Mouse (Mus musculus) neural tube, embryonic 14.5 days (tissue): ENCODE results near the gene Ralgapb. TPM values are rescaled to one million over a fixed set of nuclear protein-coding genes. Genes with fewer than 3 reads are reported as not detected.

ENCODE experiments used
- ATAC-seq: fragments of 200-750 bp; cut with Nextera tagmentation; 2 replicates; pipeline ENCODE4 v1.8.0; 2017; ENCODE audit warnings: low read depth, mild to moderate bottlenecking, moderate TSS enrichment, moderate library complexity
- H3K27ac ChIP-seq: fragments of 300-500 bp; sonication (generic); 2 replicates; pipeline ENCODE4 v1.5.1; 2014; ENCODE audit warnings: low read depth, mild to moderate bottlenecking, control low read depth, low read length, moderate library complexity, mixed read lengths
- H3K27me3 ChIP-seq: fragments of 300-500 bp; sonication (generic); 2 replicates; pipeline ENCODE4 v1.6.1; 2014; ENCODE audit warnings: low read length; ENCODE audit not compliant: control insufficient read depth, insufficient read depth
- H3K36me3 ChIP-seq: fragments of 300-500 bp; sonication (generic); 2 replicates; pipeline ENCODE4 v1.6.1; 2014; ENCODE audit warnings: low read length, mixed read lengths; ENCODE audit not compliant: control insufficient read depth, insufficient read depth
- H3K4me1 ChIP-seq: fragments of 300-500 bp; sonication (generic); 2 replicates; pipeline ENCODE4 v1.6.1; 2014; ENCODE audit warnings: low read length; ENCODE audit not compliant: control insufficient read depth, insufficient read depth
- H3K4me2 ChIP-seq: fragments of 300-500 bp; sonication (generic); 2 replicates; pipeline ENCODE4 v1.6.1; 2014; ENCODE audit warnings: mild to moderate bottlenecking, low read depth, low read length, control low read depth
- H3K4me3 ChIP-seq: fragments of 300-500 bp; sonication (generic); 2 replicates; pipeline ENCODE4 v1.5.1; 2014; ENCODE audit warnings: low read depth, low read length, control low read depth, mixed read lengths
- H3K9ac ChIP-seq: fragments of 300-500 bp; sonication (generic); replicated peaks from 2 replicates; pipeline ENCODE4 v1.6.1; 2014; ENCODE audit warnings: low read depth, mild to moderate bottlenecking, control low read depth, low read length, mixed read lengths
- H3K9me3 ChIP-seq: fragments of 300-500 bp; sonication (generic); 2 replicates; pipeline ENCODE4 v1.6.1; 2016; ENCODE audit warnings: low read length; ENCODE audit not compliant: control insufficient read depth
- WGBS: fragments of 180-500 bp; shearing (Covaris S2); extraction: QIAGEN DNeasy Blood & Tissue Kit; methylation state at CpG from one replicate; pipeline ENCODE4 v1.1.7; 2014; 5-methylcytosine and 5-hydroxymethylcytosine counted together
- polyA plus RNA-seq: library from polyadenylated mRNA; unstranded; fragments of >200 nt; fragmentation: Nextera tagmentation; extraction: Ambion mirVana; gene quantifications from 2 replicates; pipeline ENCODE4 v1.2.1, GENCODE M21; 2014

The Ralgapb gene
- polyA plus RNA-seq = 30.5 and 39.4 TPM in 2 replicates

DNA sequence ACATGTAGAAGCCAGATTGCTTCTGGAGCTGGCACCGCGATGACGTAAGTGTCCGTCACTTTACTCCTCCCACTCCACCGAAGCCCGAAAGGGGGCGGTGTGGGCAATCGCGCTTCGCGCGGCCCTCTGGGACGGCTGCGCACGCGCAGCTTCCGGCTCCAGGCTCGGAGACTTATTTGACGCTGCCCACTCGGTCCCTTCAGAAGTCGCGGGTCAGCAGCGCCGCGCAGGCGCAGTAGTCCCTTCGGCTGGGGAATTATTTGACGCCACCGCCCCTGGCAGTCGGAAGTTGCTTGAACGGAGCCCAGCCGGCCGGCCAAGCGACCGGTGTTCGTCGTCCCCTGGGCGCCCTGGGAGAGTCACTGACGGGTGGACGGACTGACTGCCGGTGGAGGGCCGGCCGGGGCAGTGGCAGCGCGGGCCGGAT is at the start of gene Ralgapb:
Ralgapb (plus strand) TSS at position 254 of the 427 bp plus-strand sequence.
- Histone ChIP-seq H3K9ac (peak within 1 kb of the TSS; percentile 90), H3K9me3 (no peaks in the 10 kb centered on the region), H3K4me3 (peak within 1 kb of the TSS; percentile 88), H3K27me3 (no peaks in the 10 kb centered on the region), H3K36me3 (no peaks in the 10 kb centered on the region), H3K27ac (peak within 1 kb of the TSS; percentile 88), H3K4me2 (peak within 1 kb of the TSS; percentile 92), H3K4me1 (peaks cover 17% of the 10 kb centered on the region)
- under 1% methylated on average over 46 of the region's 46 CpGs for WGBS
- ATAC-seq = peak; percentile 91

DNA sequence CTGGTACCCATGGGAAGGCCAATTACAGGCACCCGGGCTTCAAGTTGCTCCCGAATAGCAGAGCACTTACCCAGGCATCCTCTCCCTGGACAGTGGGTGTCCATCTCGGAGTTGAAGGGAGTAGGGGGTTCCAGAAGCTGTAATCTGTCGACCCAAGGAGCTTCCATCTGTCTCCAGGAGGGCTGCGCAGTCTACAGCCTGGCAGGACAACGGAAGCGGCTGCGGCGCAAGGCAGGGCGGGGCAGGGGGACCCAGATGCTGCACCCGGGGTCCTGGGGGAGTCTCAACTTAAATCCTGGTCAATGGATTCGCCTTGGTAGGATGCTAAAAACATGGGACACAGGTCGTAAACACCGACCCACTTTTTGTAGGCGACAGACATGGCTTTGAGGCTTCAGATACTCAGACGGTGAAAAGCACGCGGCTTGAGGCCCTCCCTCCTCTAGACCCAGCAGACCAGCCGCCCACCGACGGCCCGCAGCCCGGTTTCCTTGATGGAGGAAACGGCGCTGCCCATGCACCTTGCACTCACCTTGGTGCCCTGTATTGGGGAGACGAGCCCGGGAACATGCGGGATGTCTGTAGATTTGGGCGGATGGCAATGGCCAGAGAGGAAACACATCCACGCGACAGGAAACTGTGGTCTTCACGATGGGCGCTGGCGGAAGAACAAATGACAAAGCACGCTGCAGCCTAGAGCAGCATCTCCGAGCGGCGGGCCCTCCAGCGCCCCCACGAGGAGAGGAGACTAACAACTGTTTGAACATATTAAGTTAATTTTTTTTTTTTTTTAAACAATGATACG is 48.6 kb upstream of the Ralgapb start:
- H3K36me3 ChIP-seq = peaks cover 36% of the 10 kb centered on the region
- H3K9me3 ChIP-seq = no peaks in the 10 kb centered on the region
- peak; percentile 89 for ATAC-seq
- peak overlapping the region; percentile 66 for H3K27ac ChIP-seq
- no peaks in the 10 kb centered on the region for H3K27me3 ChIP-seq
- H3K9ac ChIP-seq = peak overlapping the region; percentile 94
- WGBS = under 1% methylated on average over 41 of the region's 41 CpGs
- peaks cover 11% of the 10 kb centered on the region for H3K4me1 ChIP-seq
- peak overlapping the region; percentile 79 for H3K4me3 ChIP-seq
- peak overlapping the region; percentile 86 for H3K4me2 ChIP-seq

- Histone ChIP-seq H3K9me3 (no peaks in the 10 kb centered on the region), H3K27me3 (no peaks in the 10 kb centered on the region), H3K9ac (no peak overlapping the region), H3K36me3 (peaks cover 29% of the 10 kb centered on the region), H3K4me3 (peak overlapping the region; percentile 79), H3K4me2 (peak overlapping the region; percentile 86; the same call in 1 of the 2 replicates), H3K4me1 (peaks cover 11% of the 10 kb centered on the region), H3K27ac (peak overlapping the region; percentile 29; the same call in 1 of the 2 replicates)
- 0 out of 2 replicates have a peak, but pooled peaks have one; percentile 35 for ATAC-seq
- 45% methylated on average over 8 of the region's 8 CpGs for WGBS
Observed at GRCm38 (mm10) chr2:158361678-158362320, 47.8 kb upstream of the Ralgapb start.

GRCm38 (mm10) chr2:158364175-158364574 is 45.5 kb upstream of the Ralgapb start:
- Histone ChIP-seq H3K4me3 (no peak overlapping the region), H3K27ac (no peak overlapping the region), H3K4me2 (no peak overlapping the region), H3K27me3 (no peaks in the 10 kb centered on the region), H3K9me3 (no peaks in the 10 kb centered on the region), H3K4me1 (peaks cover 11% of the 10 kb centered on the region), H3K36me3 (peaks cover 6% of the 10 kb centered on the region), H3K9ac (no peak overlapping the region)
- WGBS = 86% methylated on average over 4 of the region's 4 CpGs
- ATAC-seq = no peak

GRCm38 (mm10) chr2:158365099-158365850 is 44.4 kb upstream of the Ralgapb start:
- H3K27ac ChIP-seq = no peak overlapping the region
- H3K27me3 ChIP-seq = no peaks in the 10 kb centered on the region
- peaks cover 3% of the 10 kb centered on the region for H3K4me1 ChIP-seq
- 80% methylated on average over 12 of the region's 12 CpGs for WGBS
- H3K36me3 ChIP-seq = no peaks in the 10 kb centered on the region
- ATAC-seq = no peak
- H3K4me3 ChIP-seq = no peak overlapping the region
- H3K9ac ChIP-seq = no peak overlapping the region
- no peaks in the 10 kb centered on the region for H3K9me3 ChIP-seq
- H3K4me2 ChIP-seq = no peak overlapping the region

DNA sequence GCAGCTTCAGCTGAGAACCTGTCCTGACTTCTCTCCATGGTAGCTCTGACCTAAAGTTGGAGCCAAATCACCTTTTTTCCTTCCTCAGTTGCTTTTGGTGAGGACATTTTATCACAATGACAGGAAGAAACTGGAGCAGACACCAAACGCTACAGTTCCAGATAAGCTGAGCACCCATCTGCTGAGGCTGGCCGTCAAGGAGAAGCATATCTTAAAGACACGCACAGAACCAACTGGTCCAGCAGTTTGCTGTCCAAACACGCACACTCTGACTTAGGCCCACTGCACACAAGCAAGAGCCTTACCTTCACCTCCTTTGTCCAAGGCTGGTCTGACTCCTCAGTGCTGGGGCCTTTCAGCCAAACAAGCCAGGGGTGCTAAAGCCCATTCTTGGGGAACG is 42.0 kb upstream of the Ralgapb start:
- H3K4me2 ChIP-seq = no peak overlapping the region
- no peak overlapping the region for H3K9ac ChIP-seq
- H3K27me3 ChIP-seq = no peaks in the 10 kb centered on the region
- no peaks in the 10 kb centered on the region for H3K9me3 ChIP-seq
- ATAC-seq = no peak
- H3K36me3 ChIP-seq = no peaks in the 10 kb centered on the region
- 92% methylated on average over 5 of the region's 5 CpGs for WGBS
- H3K27ac ChIP-seq = no peak overlapping the region
- no peaks in the 10 kb centered on the region for H3K4me1 ChIP-seq
- no peak overlapping the region for H3K4me3 ChIP-seq

GRCm38 (mm10) chr2:158368313-158368712 is 41.3 kb upstream of the Ralgapb start:
- H3K9ac ChIP-seq = no peak overlapping the region
- no peak overlapping the region for H3K27ac ChIP-seq
- H3K36me3 ChIP-seq = no peaks in the 10 kb centered on the region
- H3K27me3 ChIP-seq = no peaks in the 10 kb centered on the region
- no peak overlapping the region for H3K4me3 ChIP-seq
- H3K9me3 ChIP-seq = no peaks in the 10 kb centered on the region
- ATAC-seq = no peak
- H3K4me2 ChIP-seq = no peak overlapping the region
- H3K4me1 ChIP-seq = no peaks in the 10 kb centered on the region
- 94% methylated on average over 8 of the region's 8 CpGs for WGBS

DNA sequence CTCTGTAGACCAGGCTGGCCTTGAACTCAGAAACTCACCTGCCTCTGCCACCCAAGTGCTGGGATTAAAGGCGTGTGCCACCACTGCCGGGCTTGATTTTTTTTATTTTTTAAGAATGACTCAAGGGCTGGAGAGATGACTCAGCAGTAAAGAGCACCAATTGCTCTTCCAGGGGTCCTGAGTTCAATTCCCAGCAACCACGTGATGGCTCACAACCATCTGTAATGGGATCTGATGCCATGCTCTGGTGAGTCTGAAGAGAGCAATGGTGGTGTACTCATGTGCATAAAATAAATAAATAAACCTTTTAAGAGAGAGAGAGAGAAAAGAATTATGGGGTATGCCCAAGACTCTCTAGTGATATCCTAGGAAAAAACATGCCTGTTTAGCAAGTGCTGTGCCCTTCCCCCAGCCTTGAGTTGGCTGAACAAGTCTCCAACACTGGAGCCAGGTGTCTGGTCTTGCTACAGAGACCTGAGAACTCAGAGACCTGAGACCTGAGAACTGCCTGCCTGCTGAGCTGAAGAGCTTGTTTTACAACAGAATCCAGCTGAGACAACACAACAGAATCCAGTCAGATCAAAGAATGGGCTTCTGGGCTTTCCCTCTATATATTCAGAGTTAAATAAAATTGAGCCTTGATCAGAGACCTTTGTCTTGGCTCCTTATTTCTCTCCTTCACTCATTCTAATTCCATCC is 40.0 kb upstream of the Ralgapb start:
- Histone ChIP-seq H3K27ac (no peak overlapping the region), H3K4me3 (no peak overlapping the region), H3K4me2 (no peak overlapping the region), H3K4me1 (no peaks in the 10 kb centered on the region), H3K27me3 (no peaks in the 10 kb centered on the region), H3K36me3 (no peaks in the 10 kb centered on the region), H3K9me3 (no peaks in the 10 kb centered on the region), H3K9ac (no peak overlapping the region)
- no peak for ATAC-seq
- 78% methylated on average over 3 of the region's 3 CpGs for WGBS
